Mouse (Mus musculus) stomach, postnatal 0 days (tissue): ENCODE measurements at regions not wholly inside any gene's neighbourhood (a gene's known extent, or its start where the extent isn't known, plus 50 kb on each side); places are given as distances from the start of the nearest gene placed in this dataset.

ENCODE experiments used
- ATAC-seq: fragments of 200-750 bp; cut with Nextera tagmentation; 2 replicates; pipeline ENCODE4 v1.8.0; 2017; ENCODE audit not compliant: low FRiP score, low TSS enrichment
- DNase-seq: peaks from one replicate; pipeline ENCODE4 v3.0.0-alpha.2; 2016; ENCODE audit warnings: low spot score
- H3K27ac ChIP-seq: fragments of 300-500 bp; sonication (generic); replicated peaks from 2 replicates; pipeline ENCODE4 v1.5.1; 2014; ENCODE audit warnings: mild to moderate bottlenecking, control low read depth
- H3K27me3 ChIP-seq: fragments of 300-500 bp; sonication (generic); 2 replicates; pipeline ENCODE4 v1.6.1; 2014; ENCODE audit warnings: low read length; ENCODE audit not compliant: control insufficient read depth, insufficient read depth
- H3K36me3 ChIP-seq: fragments of 300-500 bp; sonication (generic); 2 replicates; pipeline ENCODE4 v1.6.1; 2014; ENCODE audit warnings: low read length, mixed read lengths; ENCODE audit not compliant: control insufficient read depth, insufficient read depth
- H3K4me1 ChIP-seq: fragments of 300-500 bp; sonication (generic); replicated peaks from 2 replicates; pipeline ENCODE4 v1.6.1; 2014; ENCODE audit warnings: antibody characterized with exemption; ENCODE audit not compliant: control insufficient read depth, insufficient read depth
- H3K4me2 ChIP-seq: fragments of 300-500 bp; sonication (generic); replicated peaks from 2 replicates; pipeline ENCODE4 v1.6.1; 2014; ENCODE audit warnings: low read depth, mild to moderate bottlenecking, control low read depth, moderate library complexity
- H3K4me3 ChIP-seq: fragments of 300-500 bp; sonication (generic); 2 replicates; pipeline ENCODE4 v1.5.1; 2014; ENCODE audit warnings: low read depth, low read length, control low read depth
- H3K9ac ChIP-seq: fragments of 300-500 bp; sonication (generic); 2 replicates; pipeline ENCODE4 v1.6.1; 2014; ENCODE audit warnings: mild to moderate bottlenecking, low read length, control low read depth, mixed read lengths
- H3K9me3 ChIP-seq: fragments of 300-500 bp; sonication (generic); 2 replicates; pipeline ENCODE4 v1.6.1; 2016; ENCODE audit warnings: low read length; ENCODE audit not compliant: control insufficient read depth
- CTCF ChIP-seq: IDR thresholded peaks from 2 replicates; pipeline ENCODE4 v1.5.1; 2016; ENCODE audit warnings: antibody characterized with exemption, low read depth, mild to moderate bottlenecking, moderate library complexity
- EP300 ChIP-seq: optimal IDR thresholded peaks from 2 replicates; pipeline ENCODE3; 2016; ENCODE audit warnings: antibody characterized with exemption
- WGBS: fragments of 180-500 bp; shearing (Covaris S2); extraction: QIAGEN DNeasy Blood & Tissue Kit; methylation state at CpG from one replicate; pipeline ENCODE4 v1.1.7; 2014; 5-methylcytosine and 5-hydroxymethylcytosine counted together

GRCm38 (mm10) chr14:92764354-92764753 lies 1126.1 kb downstream of the Pcdh9 start:
- H3K9ac ChIP-seq: no peak overlapping the region
- TF ChIP-seq CTCF: peak; percentile 76
- TF ChIP-seq EP300: no peak
- H3K4me2 ChIP-seq: no peak overlapping the region
- no peaks in the 10 kb centered on the region for H3K36me3 ChIP-seq
- ATAC-seq (no peak), DNase-seq (no peak)
- H3K9me3 ChIP-seq: no peaks in the 10 kb centered on the region
- no peaks in the 10 kb centered on the region for H3K4me1 ChIP-seq
- WGBS: 30% methylated on average over 6 of the region's 6 CpGs
- H3K4me3 ChIP-seq: no peak overlapping the region
- no peak overlapping the region for H3K27ac ChIP-seq
- no peaks in the 10 kb centered on the region for H3K27me3 ChIP-seq

- DNase-seq (no peak), ATAC-seq (no peak)
- TF ChIP-seq CTCF: no peak
- TF ChIP-seq EP300: no peak
- Histone ChIP-seq H3K36me3 (no peaks in the 10 kb centered on the region), H3K27me3 (no peaks in the 10 kb centered on the region), H3K9me3 (no peaks in the 10 kb centered on the region), H3K4me1 (no peaks in the 10 kb centered on the region), H3K27ac (no peak overlapping the region), H3K4me2 (no peak overlapping the region), H3K4me3 (no peak overlapping the region), H3K9ac (no peak overlapping the region)
- 62% methylated on average over 9 of the region's 9 CpGs for WGBS
Measured at GRCm38 (mm10) chr14:92754676-92755075, 1135.8 kb downstream of the Pcdh9 start.

- H3K4me3 ChIP-seq: no peak overlapping the region
- no peak for ATAC-seq
- DNase-seq: no peak
- H3K27me3 ChIP-seq: no peaks in the 10 kb centered on the region
- H3K4me2 ChIP-seq: no peak overlapping the region
- WGBS: 44% methylated on average over 2 of the region's 2 CpGs
- no peak overlapping the region for H3K9ac ChIP-seq
- TF ChIP-seq CTCF: no peak
- H3K4me1 ChIP-seq: no peaks in the 10 kb centered on the region
- no peak overlapping the region for H3K27ac ChIP-seq
- no peaks in the 10 kb centered on the region for H3K36me3 ChIP-seq
- no peaks in the 10 kb centered on the region for H3K9me3 ChIP-seq
Measured at GRCm38 (mm10) chr14:92717666-92718065, 1172.8 kb downstream of the Pcdh9 start.

- 88% methylated on average over 1 of the region's 1 CpGs for WGBS
- TF ChIP-seq EP300: no peak
- no peak for TF ChIP-seq CTCF
- H3K9me3 ChIP-seq: no peaks in the 10 kb centered on the region
Measured at GRCm38 (mm10) chr14:92688151-92688550, 1202.3 kb downstream of the Pcdh9 start.

GRCm38 (mm10) chr14:92687106-92687505 lies 1203.4 kb downstream of the Pcdh9 start:
- Histone ChIP-seq H3K27me3 (no peaks in the 10 kb centered on the region), H3K36me3 (no peaks in the 10 kb centered on the region), H3K9me3 (no peaks in the 10 kb centered on the region), H3K4me1 (no peaks in the 10 kb centered on the region), H3K27ac (no peak overlapping the region), H3K4me3 (no peak overlapping the region), H3K9ac (no peak overlapping the region), H3K4me2 (no peak overlapping the region)
- WGBS: 65% methylated on average over 1 of the region's 1 CpGs
- TF ChIP-seq CTCF (no peak), EP300 (no peak)
- ATAC-seq (no peak), DNase-seq (no peak)

More at GRCm38 (mm10) chr14:92688151-92688550, 1202.3 kb downstream of the Pcdh9 start:
- H3K27me3 ChIP-seq: no peaks in the 10 kb centered on the region
- H3K4me1 ChIP-seq: no peaks in the 10 kb centered on the region
- no peaks in the 10 kb centered on the region for H3K36me3 ChIP-seq
- no peak overlapping the region for H3K27ac ChIP-seq
- DNase-seq: no peak
- H3K9ac ChIP-seq: no peak overlapping the region
- no peak for ATAC-seq
- H3K4me3 ChIP-seq: no peak overlapping the region
- H3K4me2 ChIP-seq: no peak overlapping the region

GRCm38 (mm10) chr14:92678845-92679499 lies 1211.5 kb downstream of the Pcdh9 start:
- WGBS: 51% methylated on average over 4 of the region's 4 CpGs
- TF ChIP-seq CTCF: no peak
- TF ChIP-seq EP300: no peak
- H3K9ac ChIP-seq: no peak overlapping the region
- no peak for DNase-seq
- no peaks in the 10 kb centered on the region for H3K36me3 ChIP-seq
- H3K9me3 ChIP-seq: no peaks in the 10 kb centered on the region
- no peak overlapping the region for H3K27ac ChIP-seq
- no peak overlapping the region for H3K4me2 ChIP-seq
- ATAC-seq: no peak
- no peaks in the 10 kb centered on the region for H3K4me1 ChIP-seq
- no peak overlapping the region for H3K4me3 ChIP-seq
- no peaks in the 10 kb centered on the region for H3K27me3 ChIP-seq
